Mouse (Mus musculus) lung, postnatal 0 days (tissue): ENCODE results near the gene Stab1.

Source experiments
- CTCF ChIP-seq: IDR thresholded peaks from 2 replicates; pipeline ENCODE4 v1.5.1; 2016; ENCODE audit warnings: antibody characterized with exemption, mild to moderate bottlenecking
- EP300 ChIP-seq: IDR thresholded peaks from 2 replicates; pipeline ENCODE4 v1.6.1; 2016; ENCODE audit warnings: antibody characterized with exemption, mild to moderate bottlenecking, control low read depth

DNA sequence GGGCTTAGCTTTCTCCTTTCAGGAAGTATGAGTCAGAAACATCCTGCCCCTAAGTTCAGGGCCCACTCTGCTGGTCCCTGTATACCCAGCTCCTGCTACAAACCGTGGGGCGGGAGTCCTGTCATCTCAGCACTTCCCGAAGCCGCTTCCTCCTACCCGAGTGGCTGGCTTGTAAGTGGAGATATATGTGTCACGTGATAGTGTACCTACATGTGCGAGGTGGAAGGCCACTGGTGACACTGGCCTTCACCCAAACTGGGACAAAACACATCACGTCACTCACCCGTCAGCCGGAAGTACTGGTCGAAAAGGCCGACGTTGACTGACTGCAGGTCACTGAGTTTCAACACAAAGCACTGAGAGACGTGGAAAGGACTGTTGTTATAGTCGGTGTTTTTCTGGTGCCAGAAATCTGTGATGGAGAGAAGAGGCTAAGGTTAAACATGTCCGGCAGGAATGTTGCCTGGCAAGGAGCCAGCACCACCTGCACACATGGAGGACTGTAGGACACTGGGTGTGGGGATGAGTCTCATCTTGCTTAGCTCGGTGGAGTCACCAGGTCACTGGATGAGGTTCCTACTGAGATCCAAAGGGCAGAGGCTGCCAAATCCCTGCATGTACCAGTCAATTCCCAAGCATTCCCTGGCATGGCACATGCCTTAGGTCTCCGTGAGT lies 4.5 kb upstream of the Stab1 start:
- TF ChIP-seq CTCF: no peak
- no peak; the same call in 1 of the 2 replicates for TF ChIP-seq EP300
